Mouse (Mus musculus): ENCODE results near the gene Ruvbl1. TPM values are rescaled to one million over a fixed set of nuclear protein-coding genes. Genes with fewer than 3 reads are reported as not detected.

The Ruvbl1 gene
- total RNA-seq, 2 experiments from 2014 or later, result 97.4 to 195 TPM

GRCm38 (mm10) chr6:88544241-88544640 lies 79.0 kb downstream of the Ruvbl1 start:
- ATAC-seq (replicated peaks; ENCODE audit: poor library complexity), result no peak

GRCm38 (mm10) chr6:88544644-88545396 lies 79.6 kb downstream of the Ruvbl1 start:
- ATAC-seq (replicated peaks; ENCODE audit: poor library complexity), result peak; percentile 90

DNA sequence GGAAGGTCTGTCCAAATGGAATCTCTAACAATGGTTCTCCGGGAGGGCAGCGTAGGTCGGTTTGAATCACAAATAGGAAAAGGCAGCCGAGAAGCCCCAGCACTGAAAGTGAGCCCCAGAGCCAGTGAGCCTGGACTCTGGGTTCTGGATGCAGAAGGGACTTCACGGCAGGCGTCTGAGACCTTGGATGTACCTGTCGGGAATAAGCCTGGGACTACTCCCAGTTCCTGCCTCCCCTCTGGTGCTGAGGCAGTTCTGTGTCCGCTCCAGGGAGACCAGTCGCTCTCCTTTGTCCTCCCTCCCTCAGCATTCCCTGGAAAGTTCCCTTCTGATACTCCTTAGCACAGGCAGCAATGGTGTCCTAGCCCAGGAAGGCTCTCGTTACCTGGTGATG lies 80.2 kb downstream of the Ruvbl1 start:
- no peak for ATAC-seq (replicated peaks; ENCODE audit: poor library complexity)

Other genes starting within 250 kb of the Ruvbl1 start
- not detected in 2 replicates for gene Dnajb8, start 243.1 kb upstream of the Ruvbl1 start, total RNA-seq (2015)
- gene Dnajb8, start 243.1 kb upstream of the Ruvbl1 start, total RNA-seq (2017), result not detected in 2 replicates
- gene Eefsec, start 18.9 kb upstream of the Ruvbl1 start, total RNA-seq (2015), result 16.5 and 17.0 TPM in 2 replicates
- 10.5 and 12.6 TPM in 2 replicates for gene Eefsec, start 18.9 kb upstream of the Ruvbl1 start, total RNA-seq (2017)
- gene Sec61a1, start 53.5 kb downstream of the Ruvbl1 start, total RNA-seq (2015), result 169 and 184 TPM in 2 replicates
- 140 and 153 TPM in 2 replicates for gene Sec61a1, start 53.5 kb downstream of the Ruvbl1 start, total RNA-seq (2017)
- 0.17 and 0.37 TPM in 2 replicates for gene Kbtbd12, start 172.5 kb downstream of the Ruvbl1 start, total RNA-seq (2015)
- gene Kbtbd12, start 172.5 kb downstream of the Ruvbl1 start, total RNA-seq (2017), result 0.41 and 0.67 TPM in 2 replicates

All from megakaryocyte progenitor cell, adult 5-6 weeks (primary cell).